Mouse (Mus musculus) lung, postnatal 0 days (tissue): Measurements from ENCODE around the gene Xpc.

ENCODE experiments used
- CTCF ChIP-seq: IDR thresholded peaks from 2 replicates; pipeline ENCODE4 v1.5.1; 2016; ENCODE audit warnings: antibody characterized with exemption, mild to moderate bottlenecking
- EP300 ChIP-seq: IDR thresholded peaks from 2 replicates; pipeline ENCODE4 v1.6.1; 2016; ENCODE audit warnings: antibody characterized with exemption, mild to moderate bottlenecking, control low read depth

DNA sequence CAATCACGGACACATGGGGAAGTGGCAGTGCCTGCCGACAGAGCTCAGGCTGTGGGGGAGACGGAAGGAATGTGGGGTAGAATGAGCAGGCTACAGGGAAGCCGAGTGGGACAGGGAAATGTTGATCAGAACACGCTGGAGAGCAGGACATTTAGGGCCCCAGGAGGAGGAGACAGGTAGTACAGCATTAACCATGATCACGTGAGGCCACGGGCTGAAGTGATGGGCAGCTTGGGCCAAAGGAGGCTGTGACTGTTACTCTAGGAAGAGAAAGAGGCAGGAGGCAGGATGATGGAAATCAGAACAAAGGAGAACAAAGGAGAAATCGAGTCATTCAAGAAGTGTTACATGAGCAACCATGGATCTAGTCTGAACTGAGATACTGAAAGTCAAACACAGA is 21.2 kb downstream of the Xpc start:
- TF ChIP-seq CTCF: no peak
- no peak for TF ChIP-seq EP300
